Mouse (Mus musculus): Measurements from ENCODE around the gene Xk.
"Not testable (repeated sequence)": the region's sequence is repeated elsewhere in the genome, so short reads cannot be mapped to it uniquely, and the experiment has no call there.

The Xk gene

DNA sequence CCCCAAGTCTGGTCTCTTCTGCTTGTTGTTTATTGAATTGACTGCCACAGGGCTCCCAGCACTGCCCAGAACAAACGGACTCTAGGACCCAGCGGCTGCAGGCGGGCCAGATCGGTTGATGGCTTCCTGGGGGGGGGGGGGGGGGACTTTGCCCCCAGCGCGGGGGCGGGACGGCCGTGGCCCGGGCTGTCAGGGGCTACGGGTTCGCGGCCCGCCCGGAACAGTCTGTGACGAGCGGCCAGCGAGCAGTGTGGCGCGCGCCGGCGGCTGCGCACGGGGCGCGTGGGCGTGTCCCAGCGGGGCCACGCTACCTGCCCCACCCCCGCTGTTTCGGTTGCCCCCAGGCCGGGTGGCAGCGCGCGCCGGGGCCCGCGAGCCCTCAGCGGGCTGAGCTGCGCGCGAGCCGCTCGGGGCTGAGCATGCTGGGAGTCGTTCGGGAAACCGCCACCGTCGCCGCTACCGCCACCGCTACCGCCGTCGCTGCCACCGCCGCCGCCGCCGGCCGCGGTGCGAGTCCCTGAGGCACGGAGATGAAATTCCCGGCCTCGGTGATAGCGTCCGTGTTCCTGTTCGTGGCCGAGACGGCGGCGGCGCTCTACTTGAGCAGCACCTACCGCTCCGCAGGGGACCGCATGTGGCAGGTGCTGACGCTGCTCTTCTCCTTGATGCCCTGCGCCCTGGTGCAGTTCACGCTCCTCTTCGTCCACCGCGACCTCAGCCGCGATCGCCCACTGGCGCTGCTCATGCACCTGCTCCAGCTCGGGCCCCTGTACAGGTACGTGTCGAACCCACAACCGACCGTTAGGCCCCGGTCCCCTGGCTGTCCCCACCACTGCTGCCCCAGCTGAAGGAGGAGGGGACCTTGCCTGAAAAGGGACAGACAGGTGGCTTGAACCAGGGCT, at the start of gene Xk:
Gene Xk, plus strand, starts transcription at position 297 of the 902 bp plus-strand sequence.
- POLR2A ChIA-PET = interaction anchor here in 1 of 4 experiments (1.0 kb wide), 1 partner anchor 944 kb away, joined by 3 read pairs; the partner anchor contains the start of gene Rpgr
- CTCF ChIA-PET = no interaction called here

DNA sequence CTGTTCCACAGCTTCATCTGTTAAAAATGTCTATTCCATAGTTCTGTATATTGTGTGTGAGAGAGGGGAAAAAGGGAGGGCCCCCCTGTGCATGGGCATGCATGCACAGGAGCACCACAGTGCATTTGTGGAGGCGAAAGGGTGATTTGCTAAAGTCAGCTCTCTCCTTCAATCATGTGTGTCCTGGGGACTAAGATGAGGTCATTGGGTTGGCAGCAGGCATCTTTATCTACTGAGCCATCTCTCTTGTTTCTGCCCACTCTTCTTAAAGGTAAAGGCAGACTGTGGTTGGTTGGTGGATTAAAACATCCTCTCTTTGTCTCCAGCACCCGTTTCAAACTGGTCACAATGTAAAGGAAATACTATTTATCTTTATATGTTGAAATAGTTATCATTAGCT, 45.5 kb upstream of the Xk start:
- CTCF ChIA-PET = no interaction called here
- POLR2A ChIA-PET = no interaction called here

DNA sequence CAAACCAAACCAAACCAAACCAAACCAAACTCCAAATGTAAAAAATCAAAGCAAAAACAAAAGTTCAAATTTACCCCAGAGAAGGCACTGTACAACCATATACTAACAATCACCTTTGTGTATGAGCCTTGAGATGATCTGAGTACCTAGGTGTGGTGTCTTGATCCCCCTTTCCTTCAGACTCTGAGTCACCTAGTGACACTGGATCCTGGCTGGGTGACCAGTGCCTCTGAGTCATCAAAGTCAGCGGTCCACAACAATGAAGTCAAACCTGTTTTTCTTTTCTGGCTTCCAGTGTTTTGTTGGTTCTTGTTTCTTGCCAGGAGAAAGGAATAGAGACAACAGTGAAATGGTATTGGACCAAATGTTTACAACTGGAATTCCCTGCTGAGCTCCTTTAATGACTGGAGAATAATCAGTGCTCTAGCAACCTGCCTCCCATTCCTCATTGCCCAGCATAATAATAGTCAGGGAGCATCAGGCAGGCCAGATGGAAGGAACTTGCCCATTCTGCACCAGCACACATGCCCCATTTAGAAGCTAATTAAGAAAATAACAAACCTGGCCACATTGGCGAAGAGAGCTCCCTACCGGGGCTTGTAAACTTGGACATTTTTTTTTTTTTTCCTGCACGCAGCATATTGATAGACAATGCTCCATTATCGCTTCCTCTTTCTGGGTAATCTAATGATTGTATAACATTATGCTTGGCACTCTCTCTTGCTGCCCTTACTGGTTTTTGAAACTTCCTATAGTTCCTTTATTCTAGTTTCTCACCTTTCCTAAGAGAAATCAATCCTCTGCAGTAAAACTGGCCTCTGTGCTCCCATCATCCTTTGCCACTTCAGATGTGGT, 31.6 kb upstream of the Xk start:
- ChIA-PET CTCF (no interaction called here), POLR2A (no interaction called here)

- POLR2A ChIA-PET = no interaction called here
- CTCF ChIA-PET = no interaction called here
Observed at GRCm38 (mm10) chrX:9243381-9243864, 29.1 kb upstream of the Xk start.

GRCm38 (mm10) chrX:9244603-9245336, 27.8 kb upstream of the Xk start:
- CTCF ChIA-PET = no interaction called here
- POLR2A ChIA-PET = no interaction called here

- ChIA-PET POLR2A (no interaction called here), CTCF (no interaction called here)
Observed at GRCm38 (mm10) chrX:9248911-9249310, 23.6 kb upstream of the Xk start.

- CTCF ChIA-PET = no interaction called here
- POLR2A ChIA-PET = interaction anchor here in 1 of 4 experiments (1.3 kb wide), 1 partner anchor 17 kb away, joined by 4 read pairs; no protein-coding TSS in a partner anchor
Observed at GRCm38 (mm10) chrX:9253990-9254389, 18.6 kb upstream of the Xk start.

GRCm38 (mm10) chrX:9254901-9255300, 17.7 kb upstream of the Xk start:
- ChIA-PET POLR2A (interaction anchor here in 1 of 4 experiments (1.3 kb wide), 1 partner anchor 16 kb away, joined by 4 read pairs; no protein-coding TSS in a partner anchor), CTCF (no interaction called here)

- ChIA-PET CTCF (no interaction called here), POLR2A (no interaction called here)
Observed at GRCm38 (mm10) chrX:9256766-9257165, 15.8 kb upstream of the Xk start, which contains the start of gene Gm14862. Gene Gm14862, minus strand, starts transcription at chrX:9256899.

- ChIA-PET POLR2A (interaction anchor here in 1 of 4 experiments (1.4 kb wide), 1 partner anchor 17 kb away, joined by 3 read pairs; no protein-coding TSS in a partner anchor), CTCF (no interaction called here)
Observed at GRCm38 (mm10) chrX:9257831-9258230, 14.7 kb upstream of the Xk start.

GRCm38 (mm10) chrX:9259267-9259666, 13.3 kb upstream of the Xk start:
- POLR2A ChIA-PET = no interaction called here
- CTCF ChIA-PET = no interaction called here

GRCm38 (mm10) chrX:9271112-9271511, 1.4 kb upstream of the Xk start:
- CTCF ChIA-PET = no interaction called here
- POLR2A ChIA-PET = interaction anchor here in 1 of 4 experiments (1.2 kb wide), 1 partner anchor 17 kb away, joined by 4 read pairs; no protein-coding TSS in a partner anchor

DNA sequence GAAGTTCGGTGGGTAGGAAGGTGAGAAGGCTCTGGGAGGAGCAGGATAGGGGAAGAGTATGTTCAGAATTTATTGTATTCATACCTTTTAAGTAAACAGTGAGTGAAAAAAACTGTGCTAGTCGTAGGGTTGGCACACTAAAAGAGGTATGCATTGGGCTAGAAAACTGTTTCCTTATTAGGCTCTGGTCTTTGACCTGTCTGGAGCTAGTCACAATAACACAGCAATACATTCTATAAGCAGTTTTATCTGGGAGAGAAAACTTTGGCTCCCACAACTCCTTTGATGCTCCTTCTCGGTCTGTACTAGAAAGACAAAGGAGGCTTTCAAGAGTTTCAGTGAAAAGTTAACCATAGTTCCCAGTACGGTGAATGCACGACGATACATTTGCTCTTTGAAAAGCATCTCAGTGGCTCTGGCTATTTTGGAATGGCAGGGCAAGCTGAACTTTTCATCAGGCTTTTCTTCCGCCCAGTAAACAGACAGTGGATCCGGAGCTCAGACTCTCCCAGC, 553 bp upstream of the Xk start:
- ChIA-PET POLR2A (no interaction called here), CTCF (no interaction called here)

- POLR2A ChIA-PET = interaction anchor here in 1 of 4 experiments (1.0 kb wide), 1 partner anchor 943 kb away, joined by 3 read pairs; the partner anchor contains the start of gene Rpgr
- CTCF ChIA-PET = no interaction called here
Observed at GRCm38 (mm10) chrX:9273377-9274002, 934 bp downstream of the Xk start.

GRCm38 (mm10) chrX:9274321-9274720, 1.8 kb downstream of the Xk start:
- CTCF ChIA-PET = no interaction called here
- POLR2A ChIA-PET = interaction anchor here in 1 of 4 experiments (1.5 kb wide), 1 partner anchor 16 kb away, joined by 3 read pairs; no protein-coding TSS in a partner anchor

GRCm38 (mm10) chrX:9283464-9283863, 10.9 kb downstream of the Xk start, which contains the start of gene H2al1m:
Gene H2al1m, plus strand, starts transcription at chrX:9283764.
- CTCF ChIA-PET, POLR2A ChIA-PET: not testable (repeated sequence)

- CTCF ChIA-PET = interaction anchor here in 1 of 4 experiments (0.6 kb wide), 1 partner anchor 408 kb away, joined by 6 read pairs; no protein-coding TSS in a partner anchor
- POLR2A ChIA-PET = not testable (repeated sequence)
Observed at GRCm38 (mm10) chrX:9293140-9293829, 20.7 kb downstream of the Xk start.

GRCm38 (mm10) chrX:9298413-9298864, 25.9 kb downstream of the Xk start:
- CTCF ChIA-PET = no interaction called here
- POLR2A ChIA-PET = no interaction called here
